Mouse (Mus musculus): ENCODE results near the gene Suclg2. TPM values are rescaled to one million over a fixed set of nuclear protein-coding genes. Genes with fewer than 3 reads are reported as not detected.

The Suclg2 gene
- polyA plus RNA-seq, 1 experiment from 2014 or later, result 51.5 TPM

GRCm38 (mm10) chr6:95651391-95651876, 67.2 kb downstream of the Suclg2 start:
- H3K4me3 ChIP-seq, result no peak overlapping the region
- peak; percentile 36 for DNase-seq (ENCODE audit: low spot score)
- no peaks in the 10 kb centered on the region for H3K9me3 ChIP-seq (replicated peaks)
- peaks cover 28% of the 10 kb centered on the region for H3K4me1 ChIP-seq
- no peaks in the 10 kb centered on the region for H3K27me3 ChIP-seq (ENCODE audit: low read depth, poor library complexity, severe bottlenecking)
- WGBS, result 27% methylated on average over 6 of the region's 6 CpGs
- 0 out of 2 replicates have a peak, but pooled peaks cover 5% of the 10 kb centered on the region for H3K36me3 ChIP-seq
- peak overlapping the region; percentile 38 for H3K27ac ChIP-seq (replicated peaks)

- DNase-seq (ENCODE audit: low spot score), result no peak
- WGBS, result 55% methylated on average over 13 of the region's 13 CpGs
- H3K27me3 ChIP-seq (ENCODE audit: low read depth, poor library complexity, severe bottlenecking), result no peaks in the 10 kb centered on the region
- H3K27ac ChIP-seq (replicated peaks), result 0 out of 2 replicates have a peak overlapping the region, but pooled peaks have one; percentile 33
- no peak overlapping the region for H3K4me3 ChIP-seq
- H3K36me3 ChIP-seq, result 0 out of 2 replicates have a peak, but pooled peaks cover 5% of the 10 kb centered on the region
- peaks cover 28% of the 10 kb centered on the region for H3K4me1 ChIP-seq
- no peaks in the 10 kb centered on the region for H3K9me3 ChIP-seq (replicated peaks)
Observed at GRCm38 (mm10) chr6:95650082-95650722, 68.4 kb downstream of the Suclg2 start.

DNA sequence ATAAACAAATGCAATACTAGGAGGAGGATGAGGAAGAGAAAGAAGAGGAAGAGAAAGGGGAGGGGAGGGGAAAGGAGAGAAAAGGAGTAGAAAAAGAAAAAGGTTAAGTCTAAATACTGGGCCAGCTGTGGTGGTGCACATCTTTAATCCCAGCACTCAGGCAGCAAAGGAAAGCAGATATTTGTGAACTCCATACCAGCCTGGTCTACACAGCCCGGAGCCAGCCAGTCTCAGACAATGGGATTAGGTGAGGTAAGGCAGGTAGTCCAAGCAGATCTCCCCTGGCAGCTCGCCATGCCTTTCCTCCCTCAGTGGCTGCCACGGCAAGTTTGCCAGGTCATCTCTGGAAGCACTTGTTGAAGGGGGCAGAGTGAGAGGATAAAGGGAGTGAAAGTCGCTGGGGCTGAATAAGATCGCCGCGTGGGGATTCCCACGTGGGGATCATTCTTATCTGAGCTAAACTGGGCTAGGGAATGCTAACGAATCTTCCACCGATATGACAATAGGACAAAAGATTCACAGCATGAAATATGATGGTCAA, 69.4 kb downstream of the Suclg2 start:
- Histone ChIP-seq H3K27ac (replicated peaks) (no peak overlapping the region), H3K4me1 (peaks cover 28% of the 10 kb centered on the region), H3K4me3 (no peak overlapping the region), H3K9me3 (replicated peaks) (no peaks in the 10 kb centered on the region), H3K36me3 (no peaks in the 10 kb centered on the region), H3K27me3 (ENCODE audit: low read depth, poor library complexity, severe bottlenecking) (no peaks in the 10 kb centered on the region)
- 70% methylated on average over 10 of the region's 10 CpGs for WGBS
- no peak for DNase-seq (ENCODE audit: low spot score)

DNA sequence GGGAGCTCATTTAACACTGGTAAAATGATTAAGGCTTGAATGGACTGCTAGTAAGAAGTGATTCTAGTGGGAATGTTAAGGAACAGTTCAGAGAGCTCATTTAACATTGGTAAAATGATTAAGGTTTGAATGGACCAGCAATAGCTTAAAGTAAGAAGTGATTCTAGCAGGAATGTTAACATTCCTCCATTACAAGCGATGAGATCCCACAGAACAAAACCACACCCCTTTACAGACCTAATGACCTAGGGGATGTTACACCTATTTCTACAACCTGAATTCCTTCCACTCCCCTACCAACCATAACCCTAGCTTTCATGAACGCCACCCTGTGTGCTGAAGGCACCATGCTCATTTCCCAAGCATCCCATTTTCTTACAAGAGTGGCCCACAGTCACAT, 81.2 kb downstream of the Suclg2 start:
- H3K27ac ChIP-seq (replicated peaks), result no peak overlapping the region
- H3K27me3 ChIP-seq (ENCODE audit: low read depth, poor library complexity, severe bottlenecking), result no peaks in the 10 kb centered on the region
- no peaks in the 10 kb centered on the region for H3K36me3 ChIP-seq
- no peaks in the 10 kb centered on the region for H3K9me3 ChIP-seq (replicated peaks)
- H3K4me3 ChIP-seq, result no peak overlapping the region
- no peak for DNase-seq (ENCODE audit: low spot score)
- no peaks in the 10 kb centered on the region for H3K4me1 ChIP-seq
- 91% methylated on average over 2 of the region's 2 CpGs for WGBS

DNA sequence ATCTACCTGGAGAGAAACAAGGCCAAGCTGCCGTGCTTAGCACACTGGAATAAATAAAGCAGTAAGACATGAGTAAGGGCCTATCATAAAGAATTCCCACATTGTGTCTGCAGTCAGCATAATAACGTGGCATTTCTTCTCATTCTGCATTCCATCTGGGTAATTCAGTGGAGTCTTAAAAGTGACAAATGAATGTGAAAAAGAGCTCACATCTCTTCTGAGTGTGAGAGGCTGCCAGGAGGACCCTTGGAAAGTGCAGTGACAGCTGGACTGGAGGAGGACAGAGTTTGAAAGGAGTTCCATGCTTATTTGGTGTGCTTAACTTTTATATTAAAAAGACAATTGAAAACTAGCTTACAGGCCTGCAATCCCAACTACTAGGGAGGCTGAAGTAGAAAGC, 83.2 kb downstream of the Suclg2 start:
- Histone ChIP-seq H3K4me3 (no peak overlapping the region), H3K9me3 (replicated peaks) (no peaks in the 10 kb centered on the region), H3K27me3 (ENCODE audit: low read depth, poor library complexity, severe bottlenecking) (no peaks in the 10 kb centered on the region), H3K4me1 (peaks cover 7% of the 10 kb centered on the region), H3K27ac (replicated peaks) (no peak overlapping the region), H3K36me3 (no peaks in the 10 kb centered on the region)
- DNase-seq (ENCODE audit: low spot score), result no peak
- 80% methylated on average over 2 of the region's 2 CpGs for WGBS

GRCm38 (mm10) chr6:95629071-95629470, 89.5 kb downstream of the Suclg2 start:
- Histone ChIP-seq H3K27me3 (ENCODE audit: low read depth, poor library complexity, severe bottlenecking) (no peaks in the 10 kb centered on the region), H3K4me1 (peaks cover 7% of the 10 kb centered on the region), H3K9me3 (replicated peaks) (no peaks in the 10 kb centered on the region), H3K4me3 (no peak overlapping the region), H3K36me3 (no peaks in the 10 kb centered on the region), H3K27ac (replicated peaks) (no peak overlapping the region)
- 93% methylated on average over 7 of the region's 7 CpGs for WGBS
- no peak for DNase-seq (ENCODE audit: low spot score)

DNA sequence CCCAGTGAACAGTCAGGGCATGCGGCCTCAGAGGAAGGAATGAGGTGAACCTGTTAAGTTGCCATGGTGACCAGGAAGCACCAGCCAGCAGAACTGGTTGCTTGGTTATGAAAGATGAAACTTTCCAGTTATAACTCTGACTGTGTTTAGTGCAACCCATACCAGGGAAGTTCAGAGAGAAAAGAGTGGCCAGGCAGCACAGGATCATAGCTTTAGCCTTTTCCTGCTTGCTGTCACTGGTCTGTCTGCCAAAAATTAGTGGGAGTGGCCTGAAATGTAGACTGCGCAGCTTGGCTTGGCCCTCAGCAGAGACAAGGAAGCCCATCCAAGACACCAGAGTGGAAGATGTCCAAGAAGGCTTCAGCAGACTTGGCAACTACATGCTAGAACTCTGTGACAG, 96.8 kb downstream of the Suclg2 start:
- no peak for DNase-seq (ENCODE audit: low spot score)
- no peaks in the 10 kb centered on the region for H3K36me3 ChIP-seq
- H3K4me3 ChIP-seq, result no peak overlapping the region
- no peaks in the 10 kb centered on the region for H3K9me3 ChIP-seq (replicated peaks)
- no peaks in the 10 kb centered on the region for H3K4me1 ChIP-seq
- no peak overlapping the region for H3K27ac ChIP-seq (replicated peaks)
- WGBS, result 94% methylated on average over 2 of the region's 2 CpGs
- no peaks in the 10 kb centered on the region for H3K27me3 ChIP-seq (ENCODE audit: low read depth, poor library complexity, severe bottlenecking)

DNA sequence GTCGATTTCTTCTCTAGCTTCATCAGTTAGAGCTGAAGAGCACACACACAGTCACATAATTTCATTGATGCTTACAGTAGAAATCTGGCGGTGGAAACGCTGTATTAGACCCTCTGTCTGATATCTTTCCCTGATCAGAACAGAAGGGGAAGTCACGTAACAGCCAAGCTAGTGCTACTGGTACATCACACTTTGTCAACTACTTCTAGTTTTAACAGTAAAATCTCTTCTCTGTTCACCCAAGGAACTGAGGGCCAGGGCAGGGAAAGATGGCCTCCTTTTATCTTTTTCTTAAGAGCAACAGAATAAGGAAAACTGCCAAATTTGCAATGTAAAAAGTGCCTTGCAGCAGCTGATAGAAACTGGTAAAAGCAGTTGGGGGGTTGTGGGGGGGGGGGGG, 97.8 kb downstream of the Suclg2 start:
- no peaks in the 10 kb centered on the region for H3K27me3 ChIP-seq (ENCODE audit: low read depth, poor library complexity, severe bottlenecking)
- H3K4me1 ChIP-seq, result no peaks in the 10 kb centered on the region
- DNase-seq (ENCODE audit: low spot score), result no peak
- WGBS, result 95% methylated on average over 4 of the region's 4 CpGs
- H3K9me3 ChIP-seq (replicated peaks), result no peaks in the 10 kb centered on the region
- no peak overlapping the region for H3K27ac ChIP-seq (replicated peaks)
- H3K4me3 ChIP-seq, result no peak overlapping the region
- no peaks in the 10 kb centered on the region for H3K36me3 ChIP-seq

- Histone ChIP-seq H3K36me3 (no peaks in the 10 kb centered on the region), H3K27ac (replicated peaks) (no peak overlapping the region), H3K27me3 (ENCODE audit: low read depth, poor library complexity, severe bottlenecking) (no peaks in the 10 kb centered on the region), H3K4me3 (no peak overlapping the region), H3K4me1 (no peaks in the 10 kb centered on the region), H3K9me3 (replicated peaks) (no peaks in the 10 kb centered on the region)
- no peak for DNase-seq (ENCODE audit: low spot score)
Observed at GRCm38 (mm10) chr6:95619817-95620216, 98.8 kb downstream of the Suclg2 start.

DNA sequence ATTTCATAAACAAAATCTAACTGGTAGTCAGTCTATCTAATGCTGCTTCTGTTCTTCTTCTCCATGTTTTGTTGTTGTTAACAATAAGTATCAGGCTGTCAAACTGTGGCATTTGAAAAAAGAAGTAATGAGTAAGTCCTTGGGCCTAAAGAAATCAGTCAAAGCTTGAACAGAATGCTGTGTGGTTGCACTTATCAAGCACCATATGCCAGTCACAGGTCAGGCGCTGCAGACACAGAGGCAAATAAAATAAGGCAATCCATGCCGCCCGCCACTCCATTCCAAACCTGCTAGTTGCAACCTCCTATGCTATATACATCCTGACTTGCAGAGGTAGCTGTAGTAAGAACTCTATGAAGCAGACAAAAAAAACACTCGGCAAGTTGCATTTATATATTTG, 100.2 kb downstream of the Suclg2 start:
- DNase-seq (ENCODE audit: low spot score), result no peak
- no peaks in the 10 kb centered on the region for H3K27me3 ChIP-seq (ENCODE audit: low read depth, poor library complexity, severe bottlenecking)
- WGBS, result 96% methylated on average over 4 of the region's 4 CpGs
- no peaks in the 10 kb centered on the region for H3K36me3 ChIP-seq
- H3K27ac ChIP-seq (replicated peaks), result no peak overlapping the region
- no peaks in the 10 kb centered on the region for H3K9me3 ChIP-seq (replicated peaks)
- no peak overlapping the region for H3K4me3 ChIP-seq
- H3K4me1 ChIP-seq, result no peaks in the 10 kb centered on the region

- Histone ChIP-seq H3K4me3 (no peak overlapping the region), H3K4me1 (no peaks in the 10 kb centered on the region), H3K27ac (replicated peaks) (no peak overlapping the region), H3K36me3 (no peaks in the 10 kb centered on the region), H3K27me3 (ENCODE audit: low read depth, poor library complexity, severe bottlenecking) (no peaks in the 10 kb centered on the region), H3K9me3 (replicated peaks) (no peaks in the 10 kb centered on the region)
- WGBS, result 87% methylated on average over 3 of the region's 3 CpGs
- no peak for DNase-seq (ENCODE audit: low spot score)
Observed at GRCm38 (mm10) chr6:95613228-95613627, 105.4 kb downstream of the Suclg2 start.

DNA sequence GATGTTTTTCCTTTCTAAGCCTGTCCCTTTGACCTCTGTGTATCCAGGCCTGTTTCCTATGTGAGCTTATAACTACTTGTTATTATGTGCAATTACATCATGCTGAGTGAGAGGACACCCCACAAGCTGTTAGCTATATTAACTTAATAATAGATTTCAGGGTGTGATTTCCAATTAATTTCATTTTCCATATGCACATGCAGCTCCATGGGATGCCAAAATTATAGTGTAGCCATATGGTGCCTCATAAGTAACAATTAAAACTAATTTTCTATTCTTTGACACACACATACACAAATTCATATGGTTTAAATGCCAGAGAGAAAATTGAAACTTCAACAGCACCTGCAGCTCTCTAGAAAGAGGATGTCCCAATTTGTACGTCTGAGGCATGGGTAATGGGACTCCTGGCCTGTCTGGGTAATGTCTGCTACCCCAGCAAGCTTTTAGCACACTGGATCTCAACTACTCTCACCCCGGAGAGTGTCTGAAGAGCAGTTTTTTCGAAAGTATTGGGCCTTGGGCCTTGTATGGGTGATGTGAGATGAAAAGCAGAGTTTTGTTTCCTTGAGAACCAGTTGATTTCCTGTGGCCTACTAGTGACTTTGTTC, 106.1 kb downstream of the Suclg2 start:
- H3K27me3 ChIP-seq (ENCODE audit: low read depth, poor library complexity, severe bottlenecking), result no peaks in the 10 kb centered on the region
- H3K4me3 ChIP-seq, result no peak overlapping the region
- H3K9me3 ChIP-seq (replicated peaks), result no peaks in the 10 kb centered on the region
- no peaks in the 10 kb centered on the region for H3K36me3 ChIP-seq
- 89% methylated on average over 3 of the region's 3 CpGs for WGBS
- no peak for DNase-seq (ENCODE audit: low spot score)
- no peak overlapping the region for H3K27ac ChIP-seq (replicated peaks)
- H3K4me1 ChIP-seq, result no peaks in the 10 kb centered on the region

DNA sequence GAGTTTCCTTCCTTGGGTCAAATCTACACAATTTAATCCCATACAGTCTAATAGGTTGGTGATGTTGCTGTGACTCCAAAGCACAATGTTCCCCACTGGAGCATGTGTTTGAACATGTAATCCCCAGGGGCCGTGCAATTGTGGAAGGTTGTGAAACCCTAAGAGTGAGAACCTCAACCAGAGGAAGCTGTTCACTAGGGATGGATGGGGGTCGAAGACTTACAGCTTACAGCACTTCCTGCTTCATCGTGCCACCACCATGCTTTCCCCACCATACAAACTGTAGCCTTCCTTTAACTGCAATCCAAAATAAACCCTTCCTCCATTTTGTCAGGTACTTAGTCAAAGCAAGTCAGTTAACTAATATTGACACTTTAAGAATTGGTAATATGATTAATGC, 107.5 kb downstream of the Suclg2 start:
- Histone ChIP-seq H3K36me3 (no peaks in the 10 kb centered on the region; the same call in 1 of the 2 replicates), H3K4me1 (no peaks in the 10 kb centered on the region), H3K27ac (replicated peaks) (no peak overlapping the region), H3K9me3 (replicated peaks) (no peaks in the 10 kb centered on the region), H3K27me3 (ENCODE audit: low read depth, poor library complexity, severe bottlenecking) (no peaks in the 10 kb centered on the region), H3K4me3 (no peak overlapping the region)
- whole genome bisulfite sequencing, result 92% methylated on average over 3 of the region's 3 CpGs
- DNase-seq (ENCODE audit: low spot score), result no peak
